Mouse (Mus musculus) midbrain, embryonic 16.5 days (tissue): ENCODE measurements around the gene Morc2b. TPM values are rescaled to one million over a fixed set of nuclear protein-coding genes. Genes with fewer than 3 reads are reported as not detected.

Experiments
- ATAC-seq: fragments of 200-750 bp; cut with Nextera tagmentation; 2 replicates; pipeline ENCODE4 v1.8.0; 2017; ENCODE audit warnings: moderate TSS enrichment
- H3K27ac ChIP-seq: fragments of 300-500 bp; sonication (generic); 2 replicates; pipeline ENCODE4 v1.5.1; 2014; ENCODE audit warnings: mild to moderate bottlenecking, low read length, mixed read lengths
- H3K27me3 ChIP-seq: fragments of 300-500 bp; sonication (generic); 2 replicates; pipeline ENCODE4 v1.6.1; 2014; ENCODE audit warnings: low read depth, low read length, mixed read lengths; ENCODE audit not compliant: control insufficient read depth, insufficient read depth
- H3K36me3 ChIP-seq: fragments of 300-500 bp; sonication (generic); 2 replicates; pipeline ENCODE4 v1.6.1; 2014; ENCODE audit warnings: mild to moderate bottlenecking, low read length, moderate library complexity, mixed read lengths; ENCODE audit not compliant: control insufficient read depth, insufficient read depth
- H3K4me1 ChIP-seq: fragments of 300-500 bp; sonication (generic); 2 replicates; pipeline ENCODE4 v1.6.1; 2014; ENCODE audit warnings: mild to moderate bottlenecking, low read length, mixed read lengths; ENCODE audit not compliant: control insufficient read depth, insufficient read depth
- H3K4me2 ChIP-seq: fragments of 300-500 bp; sonication (generic); 2 replicates; pipeline ENCODE4 v1.6.1; 2014; ENCODE audit warnings: mild to moderate bottlenecking, low read length, mixed read lengths
- H3K4me3 ChIP-seq: fragments of 300-500 bp; sonication (generic); 2 replicates; pipeline ENCODE4 v1.5.1; 2014; ENCODE audit warnings: low read depth, mild to moderate bottlenecking, low read length, moderate library complexity, mixed read lengths
- H3K9ac ChIP-seq: fragments of 300-500 bp; sonication (generic); 2 replicates; pipeline ENCODE4 v1.6.1; 2014; ENCODE audit warnings: low read depth, low read length, mixed read lengths
- H3K9me3 ChIP-seq: fragments of 300-500 bp; sonication (generic); replicated peaks from 2 replicates; pipeline ENCODE4 v1.6.1; 2014; ENCODE audit warnings: mild to moderate bottlenecking, low read length, mixed read lengths; ENCODE audit not compliant: control insufficient read depth, poor library complexity, severe bottlenecking
- WGBS: fragments of 180-500 bp; shearing (Covaris S2); extraction: QIAGEN DNeasy Blood & Tissue Kit; methylation state at CpG from one replicate; pipeline ENCODE4 v1.1.7; 2014; 5-methylcytosine and 5-hydroxymethylcytosine counted together
- polyA plus RNA-seq: library from polyadenylated mRNA; unstranded; fragments of >200 nt; fragmentation: Nextera tagmentation; extraction: Ambion mirVana; gene quantifications from 2 replicates; pipeline ENCODE4 v1.2.1, GENCODE M21; 2015

Gene Morc2b
- polyA plus RNA-seq, 1 experiment from 2014 or later, result 0.41 TPM

- 44% methylated on average over 1 of the region's 1 CpGs for WGBS
- no peak within 1 kb of the TSS for H3K27ac ChIP-seq
- no peaks in the 10 kb centered on the region for H3K36me3 ChIP-seq
- no peaks in the 10 kb centered on the region for H3K4me1 ChIP-seq
- no peak for ATAC-seq
- no peaks in the 10 kb centered on the region for H3K9me3 ChIP-seq
- no peak within 1 kb of the TSS for H3K9ac ChIP-seq
- no peak within 1 kb of the TSS for H3K4me2 ChIP-seq
- H3K27me3 ChIP-seq, result no peaks in the 10 kb centered on the region
- H3K4me3 ChIP-seq, result no peak within 1 kb of the TSS
Measured at GRCm38 (mm10) chr17:33067958-33068357, 71.5 kb downstream of the Morc2b start, which contains the start of gene 4921501E09Rik. 4921501E09Rik (minus strand) TSS chr17:33068058.

Other genes starting within 250 kb of the Morc2b start
- 8.3 and 9.0 TPM in 2 replicates for gene Zfp870, start 248.0 kb downstream of the Morc2b start, polyA plus RNA-seq
- 0.33 TPM in 1 of 2 replicates, not detected in the other for gene Cyp4f14, start 222.3 kb downstream of the Morc2b start, polyA plus RNA-seq
- gene Cyp4f13, start 192.3 kb downstream of the Morc2b start, polyA plus RNA-seq, result 7.4 and 8.8 TPM in 2 replicates
- 7.2 and 7.8 TPM in 2 replicates for gene Zfp472, start 173.9 kb downstream of the Morc2b start, polyA plus RNA-seq
- gene Zfp952, start 146.6 kb downstream of the Morc2b start, polyA plus RNA-seq, result 21.7 and 22.3 TPM in 2 replicates
- gene Zfp763, start 106.3 kb downstream of the Morc2b start, polyA plus RNA-seq, result 28.6 and 31.3 TPM in 2 replicates
- gene 4921501E09Rik, start 71.6 kb downstream of the Morc2b start, polyA plus RNA-seq, result not detected in 2 replicates
- gene Zfp563, start 50.4 kb downstream of the Morc2b start, polyA plus RNA-seq, result 22.9 and 25.0 TPM in 2 replicates
- not detected in 2 replicates for gene Olfr55, start 28.8 kb upstream of the Morc2b start, polyA plus RNA-seq
- gene Olfr239, start 51.6 kb upstream of the Morc2b start, polyA plus RNA-seq, result not detected in 2 replicates
- not detected in 2 replicates for gene Olfr1564, start 82.0 kb upstream of the Morc2b start, polyA plus RNA-seq
- gene Zfp955a, start 115.5 kb upstream of the Morc2b start, polyA plus RNA-seq, result 27.6 and 29.5 TPM in 2 replicates
- gene Olfr63, start 125.0 kb upstream of the Morc2b start, polyA plus RNA-seq, result 0.03 TPM in 1 of 2 replicates, not detected in the other
- 19.5 and 21.7 TPM in 2 replicates for gene Zfp955b, start 149.9 kb upstream of the Morc2b start, polyA plus RNA-seq
- 12.9 and 17.0 TPM in 2 replicates for gene Zfp81, start 219.2 kb upstream of the Morc2b start, polyA plus RNA-seq